Mouse (Mus musculus) liver, adult 2 months (tissue): ENCODE results near the gene Elavl1.

Experiments
- CTCF ChIP-seq: fragments of 200-500 bp; IDR thresholded peaks from 2 replicates; pipeline ENCODE4 v1.5.1; 2011; ENCODE audit warnings: low read depth, low read length, control low read depth
- POLR2A ChIP-seq: fragments of 200-500 bp; IDR thresholded peaks from 2 replicates; pipeline ENCODE4 v1.6.1; 2011; ENCODE audit warnings: low read length, control low read depth; ENCODE audit not compliant: insufficient read depth; ENCODE audit errors: extremely low read depth

DNA sequence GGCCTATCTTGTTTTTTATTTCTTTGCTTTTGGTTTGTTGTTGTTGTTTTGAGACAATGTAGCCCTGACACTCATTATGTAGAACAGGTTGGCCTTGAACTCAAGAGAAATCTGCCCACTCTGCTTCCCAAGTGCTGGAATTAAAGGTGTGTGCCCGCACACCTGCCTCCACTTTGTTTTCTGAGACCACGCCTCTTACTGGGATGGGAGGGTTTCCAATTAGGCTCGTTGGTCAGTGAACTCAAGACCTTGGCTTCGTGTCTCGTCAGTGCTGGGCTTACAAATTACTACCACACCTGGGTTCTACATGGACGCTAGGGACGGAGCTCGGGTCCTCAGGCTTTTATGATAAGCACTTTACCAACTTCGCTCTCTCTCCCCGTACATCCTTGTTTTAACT is 30.2 kb upstream of the Elavl1 start:
- TF ChIP-seq CTCF (no peak), POLR2A (no peak)
